Mouse (Mus musculus) cortical plate, adult 2 months (tissue): ENCODE results near the gene Dcaf1. TPM values are rescaled to one million over a fixed set of nuclear protein-coding genes. Genes with fewer than 3 reads are reported as not detected.
A peak's percentile ranks its signal among the peaks of the same experiment; 100 is the strongest.

Experiments used
- H3K27ac ChIP-seq: fragments of 200-500 bp; 2 replicates; pipeline ENCODE4 v1.5.1; 2012; ENCODE audit warnings: low read length, control low read depth, inconsistent platforms; ENCODE audit not compliant: insufficient read depth
- H3K4me1 ChIP-seq: fragments of 200-500 bp; 2 replicates; pipeline ENCODE4 v1.6.1; 2011; ENCODE audit warnings: low read length; ENCODE audit not compliant: control insufficient read depth, insufficient read depth
- H3K4me3 ChIP-seq: fragments of 200-500 bp; 2 replicates; pipeline ENCODE4 v1.5.1; 2011; ENCODE audit warnings: mild to moderate bottlenecking, low read length, control low read depth; ENCODE audit not compliant: insufficient read depth
- CTCF ChIP-seq: fragments of 200-500 bp; IDR thresholded peaks from 2 replicates; pipeline ENCODE4 v1.5.1; 2011; ENCODE audit warnings: mild to moderate bottlenecking, control low read depth, low read length; ENCODE audit not compliant: insufficient read depth; ENCODE audit errors: extremely low read depth
- POLR2A ChIP-seq: fragments of 200-500 bp; IDR thresholded peaks from 2 replicates; pipeline ENCODE4 v1.6.1; 2011; ENCODE audit warnings: mild to moderate bottlenecking, low read length, control low read depth; ENCODE audit not compliant: insufficient read depth; ENCODE audit errors: extremely low read depth
- polyA plus RNA-seq: library from polyadenylated mRNA; depleted of rRNA; stranded (reverse); fragments of >200 nt; gene quantifications from 2 replicates; pipeline ENCODE4 v1.2.3, GENCODE M21; 2012; rRNA removed

Gene Dcaf1
- polyA plus RNA-seq, 1 experiment = 18.4 TPM

DNA sequence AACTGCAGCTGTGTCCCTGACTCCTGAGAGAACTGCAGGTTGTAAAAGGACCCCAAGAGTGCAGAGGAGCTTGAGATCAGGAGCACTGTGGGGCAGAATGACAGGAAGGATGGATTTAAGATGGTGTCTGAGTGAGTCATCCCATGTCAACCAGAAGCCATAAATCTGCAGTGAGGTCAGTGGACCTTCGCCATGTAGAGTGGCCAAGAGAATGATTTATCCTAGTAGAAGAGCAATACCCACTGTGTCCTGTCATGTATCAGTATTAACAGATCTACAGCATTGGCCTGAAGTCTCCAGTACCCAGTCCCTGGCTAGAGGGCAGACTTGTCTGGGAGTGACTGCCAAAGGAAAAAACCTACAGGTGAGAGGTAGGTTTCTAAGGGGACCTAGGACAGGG, 77.2 kb downstream of the Dcaf1 start:
- TF ChIP-seq POLR2A = no peak
- no peak for TF ChIP-seq CTCF
- Histone ChIP-seq H3K4me1 (peaks cover 1% of the 10 kb centered on the region; the same call in 1 of the 2 replicates), H3K4me3 (no peak overlapping the region), H3K27ac (no peak overlapping the region)

DNA sequence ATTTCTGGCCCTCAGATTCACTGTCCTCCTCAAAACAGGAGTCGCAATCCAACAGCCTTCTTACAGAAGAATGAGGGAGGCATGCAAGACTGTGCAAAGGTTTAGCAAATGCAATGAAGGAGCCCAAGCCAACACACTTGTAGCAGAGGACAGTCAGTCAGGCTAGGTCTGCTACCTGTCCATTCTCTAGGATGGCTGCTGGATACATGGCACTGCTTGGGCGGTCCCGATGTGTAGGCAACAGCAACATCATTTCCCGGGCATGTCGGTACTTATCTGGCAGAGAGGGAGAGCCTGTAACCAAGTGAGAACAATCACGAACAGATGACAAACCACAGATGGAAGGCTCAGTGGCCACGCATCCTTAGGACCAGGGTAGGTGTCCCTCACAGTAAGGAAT, 79.9 kb downstream of the Dcaf1 start:
- Histone ChIP-seq H3K27ac (no peak overlapping the region), H3K4me3 (no peak overlapping the region), H3K4me1 (peaks cover 1% of the 10 kb centered on the region; the same call in 1 of the 2 replicates)
- TF ChIP-seq CTCF (no peak), POLR2A (no peak)

DNA sequence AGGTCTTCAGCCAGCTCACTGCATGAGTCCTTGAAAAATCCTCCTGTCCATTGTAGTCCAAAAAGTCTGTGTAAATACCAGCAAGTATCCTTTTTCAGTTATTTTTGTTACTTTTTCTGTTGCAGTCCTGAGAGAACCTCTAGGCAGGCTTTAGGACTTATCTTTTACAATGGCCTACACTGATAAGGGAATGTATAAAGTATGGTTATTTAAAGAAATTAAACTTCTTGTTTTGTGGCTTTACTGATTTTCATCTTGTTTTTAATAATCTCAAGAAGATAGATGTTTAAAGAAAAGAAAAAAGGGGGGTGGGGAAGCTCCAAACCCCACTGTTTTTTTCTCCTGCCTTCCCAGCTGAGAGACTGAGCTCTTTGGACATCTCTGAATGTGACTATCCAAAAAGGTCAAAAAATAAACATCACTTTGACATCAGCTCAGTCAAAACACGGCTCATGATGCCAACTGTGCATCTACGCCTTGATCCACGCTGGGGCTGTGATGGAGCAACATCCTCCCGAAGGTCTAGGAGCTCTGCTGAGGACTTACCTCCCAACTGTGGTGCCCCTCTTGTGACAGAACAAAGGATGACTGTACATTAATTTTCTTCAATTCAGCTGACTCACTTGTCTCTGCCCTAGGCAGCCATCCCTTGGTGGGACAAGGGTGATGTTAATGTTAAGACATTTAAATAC, 81.6 kb downstream of the Dcaf1 start:
- no peak overlapping the region for H3K4me3 ChIP-seq
- peaks cover 1% of the 10 kb centered on the region; the same call in 1 of the 2 replicates for H3K4me1 ChIP-seq
- H3K27ac ChIP-seq = no peak overlapping the region
- TF ChIP-seq CTCF = no peak
- no peak for TF ChIP-seq POLR2A

DNA sequence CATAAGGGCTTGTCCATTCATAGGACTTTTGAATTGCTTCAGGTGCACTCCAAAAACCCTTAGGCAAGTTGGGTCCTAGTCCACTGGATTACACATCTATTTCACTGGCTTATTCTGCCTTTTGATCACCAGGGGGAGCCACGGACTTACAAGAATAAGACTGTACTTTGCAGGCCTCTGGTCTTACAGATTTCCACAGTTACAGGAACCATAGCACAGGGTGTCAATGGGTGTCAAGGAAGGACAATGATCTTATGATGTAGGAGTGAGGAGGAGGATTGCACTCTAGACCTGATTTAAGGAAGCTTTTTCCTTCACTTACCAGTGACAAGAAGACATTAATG, 82.1 kb downstream of the Dcaf1 start:
- Histone ChIP-seq H3K27ac (no peak overlapping the region), H3K4me3 (no peak overlapping the region), H3K4me1 (peaks cover 1% of the 10 kb centered on the region; the same call in 1 of the 2 replicates)
- TF ChIP-seq CTCF = peak; percentile 62
- no peak for TF ChIP-seq POLR2A

DNA sequence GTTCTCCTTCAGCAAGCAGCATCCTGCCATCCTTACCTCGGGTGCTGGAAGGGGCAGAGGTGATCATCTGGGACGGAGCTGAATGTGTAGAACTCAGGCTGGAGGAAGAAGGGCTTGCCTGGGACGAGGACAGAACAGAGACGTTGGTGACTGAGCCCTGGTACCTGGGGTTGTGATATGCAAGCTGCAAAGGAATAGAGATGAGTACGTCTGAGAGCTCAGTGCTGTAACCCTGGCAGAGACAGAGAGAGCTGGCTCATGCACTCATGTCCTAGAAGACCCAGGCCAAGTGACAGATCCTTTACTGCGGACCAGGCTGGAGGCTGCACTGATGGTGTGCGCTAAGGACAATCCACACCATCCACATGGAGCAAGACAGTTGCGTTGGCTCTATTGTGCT, 84.9 kb downstream of the Dcaf1 start:
- H3K27ac ChIP-seq = no peak overlapping the region
- no peak overlapping the region for H3K4me3 ChIP-seq
- peaks cover 4% of the 10 kb centered on the region for H3K4me1 ChIP-seq
- TF ChIP-seq CTCF (no peak), POLR2A (no peak)

DNA sequence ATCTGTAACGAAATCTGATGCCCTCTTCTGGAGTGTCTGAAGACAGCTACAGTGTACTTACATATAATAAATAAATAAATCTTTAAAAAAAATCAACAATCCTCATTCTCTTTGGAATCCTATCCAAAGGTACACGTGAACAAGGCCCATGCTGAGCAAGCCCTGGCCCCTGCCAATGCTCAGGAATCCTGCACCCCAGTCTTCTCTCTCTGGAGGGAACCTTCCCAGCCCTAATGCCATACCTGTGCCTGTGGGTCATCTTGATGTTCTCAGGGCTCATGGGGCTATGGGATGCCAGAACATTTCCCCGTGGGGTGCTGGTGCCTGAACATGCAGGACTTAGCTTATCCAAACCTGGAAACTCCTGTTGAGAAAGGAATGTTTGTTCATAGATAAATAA, 86.5 kb downstream of the Dcaf1 start:
- no peak overlapping the region for H3K27ac ChIP-seq
- no peak for TF ChIP-seq CTCF
- peaks cover 3% of the 10 kb centered on the region; the same call in 1 of the 2 replicates for H3K4me1 ChIP-seq
- H3K4me3 ChIP-seq = no peak overlapping the region

DNA sequence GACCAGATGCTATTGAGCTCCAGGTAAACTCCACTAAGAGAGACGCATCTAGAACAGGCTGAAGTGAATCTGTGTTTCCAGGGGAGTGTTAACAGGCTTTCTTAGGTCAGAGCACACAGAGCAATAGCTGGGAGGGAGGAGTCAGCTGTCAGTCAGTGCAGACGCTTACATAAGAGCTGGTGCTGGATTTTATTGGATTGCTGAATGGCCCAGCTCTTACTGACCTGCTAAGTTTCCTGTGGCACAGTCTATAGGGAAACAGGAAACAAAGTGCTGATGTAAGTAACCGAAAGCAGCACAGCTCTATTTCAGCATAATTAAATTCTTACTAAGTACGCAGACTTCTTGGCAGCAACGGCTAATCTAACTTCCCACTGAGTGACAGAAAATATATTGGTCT, 87.0 kb downstream of the Dcaf1 start:
- no peak overlapping the region for H3K4me3 ChIP-seq
- TF ChIP-seq POLR2A (no peak), CTCF (no peak)
- peaks cover 3% of the 10 kb centered on the region; the same call in 1 of the 2 replicates for H3K4me1 ChIP-seq
- peak overlapping the region; percentile 28; the same call in 1 of the 2 replicates for H3K27ac ChIP-seq

DNA sequence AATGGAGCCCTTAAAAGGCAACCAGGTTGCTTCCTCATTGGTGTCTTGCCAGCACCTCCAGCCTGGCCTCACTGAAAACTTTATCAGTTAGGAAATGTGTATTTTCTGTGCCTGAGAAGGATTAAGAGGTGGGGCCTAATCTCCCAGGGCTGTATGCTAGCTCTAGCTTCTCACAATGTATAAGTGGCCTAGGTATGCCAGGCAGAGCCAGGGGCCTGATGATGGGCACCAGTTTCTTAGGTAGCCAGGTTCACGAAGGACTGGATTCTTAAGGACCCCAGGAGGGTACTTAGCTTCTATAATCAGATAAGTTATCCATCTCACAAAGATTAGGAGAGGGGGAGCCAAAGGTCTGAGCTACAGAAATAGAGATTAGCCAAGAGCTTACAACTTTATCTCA, 90.0 kb downstream of the Dcaf1 start:
- TF ChIP-seq CTCF (no peak), POLR2A (no peak)
- Histone ChIP-seq H3K4me1 (peaks cover 3% of the 10 kb centered on the region; the same call in 1 of the 2 replicates), H3K4me3 (no peak overlapping the region), H3K27ac (no peak overlapping the region)

DNA sequence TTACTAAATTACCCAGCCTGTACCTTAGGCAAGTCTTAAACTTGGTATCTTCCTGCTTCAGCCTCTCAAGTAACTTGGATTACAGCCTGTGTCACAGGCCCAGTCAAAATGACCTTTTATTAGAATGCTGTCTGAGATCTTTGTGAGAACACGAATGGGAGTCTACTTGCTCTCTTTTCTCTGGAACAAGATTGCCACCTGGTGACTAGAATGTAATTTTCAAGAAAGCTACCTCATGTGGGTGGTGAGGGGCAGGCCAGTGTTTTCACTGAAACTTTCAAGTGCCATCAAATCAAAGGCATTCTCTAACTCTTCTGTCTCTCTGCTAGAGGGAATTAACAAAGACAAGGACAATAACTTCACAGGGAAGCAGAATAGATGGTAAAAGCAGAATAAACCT, 92.1 kb downstream of the Dcaf1 start:
- TF ChIP-seq CTCF = no peak
- no peak for TF ChIP-seq POLR2A
- peaks cover 3% of the 10 kb centered on the region; the same call in 1 of the 2 replicates for H3K4me1 ChIP-seq
- H3K4me3 ChIP-seq = no peak overlapping the region
- no peak overlapping the region for H3K27ac ChIP-seq

DNA sequence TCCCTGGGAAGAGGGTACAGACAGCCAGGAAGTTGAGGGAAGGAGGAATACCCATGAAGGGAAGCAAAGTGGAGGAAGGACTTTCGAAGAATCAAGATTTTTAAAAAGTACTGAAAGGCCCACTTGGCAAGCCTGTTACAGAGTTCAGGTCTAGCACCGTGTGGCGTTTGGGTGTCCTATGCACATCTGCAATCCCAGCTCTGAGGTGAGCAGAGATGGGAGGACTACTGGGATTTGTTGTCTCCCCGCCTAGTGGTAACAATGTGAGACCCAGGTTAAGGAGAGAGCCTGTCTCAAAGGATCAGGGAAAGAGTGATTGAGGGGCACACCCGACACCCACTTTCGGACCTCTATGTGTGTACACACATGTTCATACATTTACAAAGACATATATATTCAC, 93.2 kb downstream of the Dcaf1 start:
- H3K4me3 ChIP-seq = no peak overlapping the region
- no peaks in the 10 kb centered on the region; the same call in 1 of the 2 replicates for H3K4me1 ChIP-seq
- TF ChIP-seq POLR2A (no peak), CTCF (no peak)
- H3K27ac ChIP-seq = no peak overlapping the region

Other genes starting within 250 kb of the Dcaf1 start
- gene Iqcf6, start 195.3 kb upstream of the Dcaf1 start, polyA plus RNA-seq = not detected in 2 replicates
- 54.7 and 61.4 TPM in 2 replicates for gene Grm2, start 165.8 kb upstream of the Dcaf1 start, polyA plus RNA-seq
- gene Tex264, start 135.9 kb upstream of the Dcaf1 start, polyA plus RNA-seq = 106 and 109 TPM in 2 replicates
- gene Rad54l2, start 32.7 kb upstream of the Dcaf1 start, polyA plus RNA-seq = 7.2 and 7.6 TPM in 2 replicates
- gene Rbm15b, start 65.6 kb downstream of the Dcaf1 start, polyA plus RNA-seq = 16.2 and 16.6 TPM in 2 replicates
- gene Manf, start 70.1 kb downstream of the Dcaf1 start, polyA plus RNA-seq = 54.6 and 59.1 TPM in 2 replicates